Mouse (Mus musculus) CD8-positive naive resting alpha-beta T cell, adult 2 months (primary cell): ENCODE measurements around the gene Klhl29.

ENCODE experiments used
- DNase-seq, 2 experiments: peaks; one replicate each; pipeline ENCODE4 v3.0.0; 2022; ENCODE audit warnings: low read depth in 2 of 2, low spot score in 2 of 2

Gene Klhl29

DNA sequence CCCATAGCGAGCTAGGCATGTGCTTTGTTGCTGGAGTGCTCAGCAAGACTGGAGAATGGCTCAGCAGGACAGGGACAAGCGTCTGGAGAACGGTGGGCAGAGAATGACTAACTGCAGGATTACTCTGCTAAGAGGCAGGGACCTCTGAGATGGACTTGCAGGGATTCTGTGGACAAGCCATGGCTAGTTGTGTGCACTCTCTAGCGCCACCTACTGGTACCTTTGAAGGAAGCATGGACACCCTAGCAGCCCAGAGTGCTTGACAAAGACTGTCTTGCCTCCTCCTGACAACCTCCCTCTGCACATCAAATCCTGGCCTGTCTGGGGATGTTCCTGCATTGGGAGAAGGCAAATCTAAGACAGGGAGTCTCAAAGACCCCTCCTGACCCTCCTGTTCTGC, 239.2 kb downstream of the Klhl29 start:
- DNase-seq, result no peak

DNA sequence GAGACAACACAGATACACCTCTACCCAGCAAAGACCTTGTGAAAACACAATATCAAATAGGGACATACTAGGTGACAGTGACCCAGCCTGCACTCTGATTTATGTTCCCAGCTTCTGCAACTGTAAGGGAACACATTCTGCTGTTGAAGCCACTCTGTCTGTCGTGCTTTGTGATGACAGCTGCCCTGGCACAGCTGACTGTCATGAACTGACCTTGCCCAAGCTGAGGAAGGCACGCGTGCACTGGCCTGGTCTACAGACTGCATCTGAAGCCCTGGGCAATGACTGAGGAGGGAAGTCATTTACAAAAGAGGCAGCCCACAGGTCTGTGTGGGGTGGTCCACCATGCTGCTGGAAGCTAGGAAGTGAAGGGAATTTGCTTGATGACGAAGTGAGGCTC, 246.3 kb downstream of the Klhl29 start:
- no peak for DNase-seq

DNA sequence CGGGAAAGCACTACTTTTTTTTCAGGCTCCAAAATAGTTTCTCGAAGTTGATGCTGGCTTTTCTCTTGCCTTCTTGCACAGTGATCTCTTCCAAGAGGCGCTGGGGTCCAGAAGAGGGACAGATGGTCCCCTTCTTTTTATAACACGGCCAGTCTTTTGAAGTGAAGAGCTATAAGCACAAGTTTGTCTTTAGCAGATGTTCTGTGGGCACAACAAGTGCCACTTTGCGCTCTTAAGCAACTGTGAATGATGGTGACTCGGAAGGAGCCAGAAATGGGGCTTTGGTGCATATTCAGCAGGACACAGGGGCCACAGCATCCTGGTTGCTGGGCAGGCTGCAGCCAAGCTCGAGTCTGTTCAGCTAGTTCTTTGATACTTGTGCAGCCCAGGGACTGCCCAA, 249.6 kb downstream of the Klhl29 start:
- DNase-seq, result no peak

DNA sequence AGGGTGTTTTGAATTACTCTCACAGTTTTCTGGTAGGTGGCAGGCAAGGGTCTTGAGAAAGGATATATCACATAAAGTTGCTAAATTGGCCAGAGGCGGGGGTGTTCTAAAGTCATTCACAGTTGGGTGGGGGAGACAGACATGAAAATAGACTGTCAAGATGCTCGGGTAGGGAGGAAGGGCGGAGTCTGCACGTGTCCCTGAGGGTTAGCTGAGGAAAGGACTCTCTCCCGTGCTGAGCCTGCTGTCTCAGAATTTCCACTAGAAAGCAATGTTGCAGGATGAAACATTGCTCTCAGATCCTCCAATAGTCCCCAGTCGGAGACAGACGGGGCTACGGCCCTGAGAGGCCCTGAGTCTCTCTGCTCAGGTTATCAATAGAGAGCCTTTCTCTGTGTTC, 252.5 kb downstream of the Klhl29 start:
- no peak for DNase-seq

DNA sequence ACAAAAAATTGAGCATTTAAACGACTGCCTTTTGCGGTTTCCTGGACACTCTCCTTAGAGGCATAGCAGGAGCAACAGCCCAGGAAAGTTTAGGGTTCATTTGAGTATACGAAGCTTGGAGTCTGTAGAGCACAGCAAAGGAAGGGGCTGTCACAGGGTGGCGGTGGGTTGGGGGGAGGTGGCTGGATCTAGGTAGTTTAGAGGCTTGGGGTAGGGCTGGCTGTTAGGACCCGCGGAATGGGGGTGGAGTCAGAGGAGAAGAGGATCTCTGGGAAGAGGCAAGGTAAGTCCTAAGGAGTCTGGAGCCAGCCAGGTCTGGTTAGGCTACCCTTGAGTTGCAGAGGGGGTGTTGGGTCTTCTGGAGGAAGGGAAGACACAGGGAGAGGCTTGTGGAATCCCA, 255.2 kb downstream of the Klhl29 start:
- no peak for DNase-seq

DNA sequence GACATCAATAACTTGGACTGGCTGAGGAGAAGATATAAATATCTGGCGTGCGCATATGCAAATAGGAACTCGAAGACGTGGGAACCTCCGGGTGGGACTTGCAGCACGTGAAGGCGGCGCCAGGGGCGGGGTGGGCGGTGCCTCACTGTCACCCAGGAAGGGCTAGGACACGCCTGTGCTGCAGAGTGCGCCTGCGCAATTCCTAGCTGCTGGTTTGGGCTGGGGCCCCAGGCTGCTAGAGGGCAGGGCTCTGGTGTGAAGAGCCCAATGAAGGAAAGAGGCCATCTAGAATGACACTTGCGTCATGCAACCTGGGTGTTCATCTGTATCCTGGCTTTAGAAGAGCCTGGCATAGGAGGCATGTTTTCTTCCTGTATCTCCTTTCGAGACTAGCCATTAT, 255.8 kb downstream of the Klhl29 start:
- DNase-seq, result peak in 1 of 2 experiments; percentile 5

DNA sequence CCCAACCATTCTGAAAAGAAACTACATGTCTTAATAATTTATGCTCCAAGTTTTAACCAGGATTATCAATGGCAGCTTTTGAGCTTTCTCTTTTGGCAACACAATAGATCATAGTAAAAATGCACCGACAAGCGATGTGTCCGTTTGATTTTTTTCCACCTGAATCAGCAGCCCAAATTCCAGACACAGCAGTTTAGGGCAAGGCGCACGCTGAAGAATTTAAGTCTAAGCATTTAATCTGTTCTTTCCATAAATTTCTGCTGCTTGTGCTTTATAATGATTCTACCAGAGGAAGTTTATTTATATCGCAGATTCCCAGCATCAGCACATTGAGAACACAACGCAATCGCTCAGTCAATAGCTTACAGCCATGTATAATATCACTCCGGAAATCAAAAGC, 256.2 kb downstream of the Klhl29 start:
- no peak for DNase-seq

DNA sequence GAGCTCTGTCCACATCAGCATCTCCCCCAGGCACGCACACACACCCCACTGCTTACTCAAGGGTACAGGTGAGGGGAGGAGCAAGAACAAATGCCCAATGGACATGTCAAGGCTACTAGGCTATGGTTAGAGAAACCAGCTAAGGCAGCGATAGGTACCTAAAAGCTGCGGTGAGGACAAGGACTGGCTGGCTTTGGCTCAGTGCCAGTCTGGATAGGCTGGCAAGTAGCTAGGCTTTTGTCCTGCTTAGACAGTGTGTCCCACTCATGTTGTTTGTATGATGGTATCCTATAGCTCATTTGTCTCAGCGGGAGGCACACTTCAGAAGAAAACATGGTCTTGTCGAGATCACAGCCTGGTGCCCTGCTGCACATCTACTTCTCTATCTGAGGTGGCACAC, 258.9 kb downstream of the Klhl29 start:
- DNase-seq, result no peak

DNA sequence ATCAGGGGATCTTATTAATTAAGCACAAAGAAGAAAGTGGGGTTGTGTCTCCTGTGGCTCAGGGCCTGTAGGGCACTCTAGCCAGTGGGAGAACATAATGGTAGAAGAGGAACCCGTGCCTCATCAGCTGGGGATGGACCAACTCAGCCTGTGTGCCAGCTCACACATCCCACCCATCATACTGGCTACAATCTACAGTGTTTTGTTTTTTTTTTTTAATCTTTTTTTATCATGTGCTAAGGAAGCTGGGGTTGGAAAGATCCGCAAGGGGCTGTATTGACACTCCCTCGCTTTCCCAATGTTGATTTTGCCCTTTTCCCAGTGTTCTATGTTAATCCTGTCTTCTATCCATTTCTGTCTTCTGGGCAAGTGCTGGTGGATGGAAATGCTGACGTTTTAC, 260.9 kb downstream of the Klhl29 start:
- DNase-seq, result no peak

DNA sequence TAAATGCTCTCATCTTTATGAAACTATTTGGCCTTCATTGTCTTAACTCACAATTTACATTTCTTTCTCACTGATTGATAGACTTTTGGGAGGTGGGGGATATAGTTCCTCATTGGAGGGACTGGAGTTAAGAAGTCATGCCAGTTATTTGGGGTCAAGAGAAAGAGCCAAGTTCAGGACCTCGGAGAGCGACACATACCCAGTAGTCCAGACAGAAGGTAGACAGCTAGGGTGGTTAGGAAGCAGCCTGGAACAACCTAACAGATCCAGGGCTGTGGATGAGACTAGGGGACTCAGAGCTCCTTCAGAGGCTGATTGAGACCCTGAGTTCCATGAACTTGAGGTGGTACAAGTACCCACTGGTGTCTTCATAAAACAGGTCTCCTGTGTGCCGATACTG, 264.1 kb downstream of the Klhl29 start:
- DNase-seq, result no peak

DNA sequence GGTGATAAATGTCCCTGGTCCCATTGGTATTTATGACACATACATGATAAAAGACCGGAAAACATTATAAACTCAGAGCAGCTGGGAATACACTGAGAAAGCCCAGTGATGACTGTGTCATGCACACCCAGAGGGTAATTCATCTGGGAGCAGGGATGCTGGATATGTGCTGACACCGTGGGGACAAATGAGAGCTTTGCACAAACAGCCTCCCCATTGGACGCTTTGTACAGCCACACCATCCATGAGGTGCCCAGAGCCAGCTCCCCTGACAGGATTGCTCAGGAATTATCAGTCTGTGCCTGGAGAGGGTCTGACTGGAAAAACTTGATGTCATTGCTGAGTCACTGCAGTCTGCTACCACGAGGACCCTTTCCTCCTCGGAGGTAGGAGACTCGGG, 266.9 kb downstream of the Klhl29 start:
- DNase-seq, result no peak

DNA sequence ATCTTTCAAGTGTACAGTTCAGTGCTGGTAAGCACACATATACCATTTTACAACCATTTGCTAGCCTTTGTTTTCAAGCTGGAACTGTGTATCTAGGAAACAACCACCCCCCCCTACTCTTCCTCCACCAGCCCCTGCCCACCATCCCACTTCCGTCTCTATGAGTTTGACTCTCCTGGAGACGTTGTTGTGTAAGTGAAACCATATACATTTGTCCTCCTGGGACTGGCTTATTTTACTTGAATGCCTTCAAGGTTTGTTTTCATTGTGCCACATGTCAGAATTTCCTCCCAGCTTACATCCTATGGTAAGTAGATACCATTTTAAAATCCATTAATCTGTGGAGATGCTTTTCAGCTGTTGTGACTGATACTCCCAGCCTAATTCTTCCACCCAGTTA, 267.7 kb downstream of the Klhl29 start:
- no peak for DNase-seq

DNA sequence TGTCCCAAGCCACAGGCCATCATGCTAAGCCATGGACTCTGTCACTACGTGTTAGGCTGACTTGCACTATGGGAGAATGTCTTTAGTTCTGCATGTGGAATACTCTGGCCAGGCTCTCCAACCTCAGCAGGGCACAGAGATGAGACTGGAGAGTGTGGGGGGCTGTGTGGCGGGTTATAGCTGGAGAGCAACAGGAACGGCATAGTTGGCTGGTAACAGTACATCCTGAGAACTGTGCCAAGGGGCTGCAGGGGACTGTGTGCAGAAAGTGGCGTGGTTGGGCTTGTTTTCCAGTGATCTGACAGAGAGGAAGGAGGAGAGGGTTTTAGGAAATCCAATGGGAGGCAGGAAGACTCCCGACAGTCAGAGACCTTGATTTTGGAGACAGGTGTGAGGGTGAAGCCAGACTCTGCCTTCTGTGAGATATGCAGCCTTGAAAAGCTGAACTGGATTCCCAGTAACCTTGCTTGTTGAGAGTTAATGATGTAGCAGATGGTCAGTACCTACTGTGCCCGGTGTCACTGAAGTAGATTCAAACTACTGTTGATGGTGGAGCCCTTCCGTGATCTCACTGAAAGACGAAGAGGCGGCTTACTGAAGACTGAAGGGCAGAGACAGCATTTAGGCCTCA, 270.9 kb downstream of the Klhl29 start:
- DNase-seq, result no peak

DNA sequence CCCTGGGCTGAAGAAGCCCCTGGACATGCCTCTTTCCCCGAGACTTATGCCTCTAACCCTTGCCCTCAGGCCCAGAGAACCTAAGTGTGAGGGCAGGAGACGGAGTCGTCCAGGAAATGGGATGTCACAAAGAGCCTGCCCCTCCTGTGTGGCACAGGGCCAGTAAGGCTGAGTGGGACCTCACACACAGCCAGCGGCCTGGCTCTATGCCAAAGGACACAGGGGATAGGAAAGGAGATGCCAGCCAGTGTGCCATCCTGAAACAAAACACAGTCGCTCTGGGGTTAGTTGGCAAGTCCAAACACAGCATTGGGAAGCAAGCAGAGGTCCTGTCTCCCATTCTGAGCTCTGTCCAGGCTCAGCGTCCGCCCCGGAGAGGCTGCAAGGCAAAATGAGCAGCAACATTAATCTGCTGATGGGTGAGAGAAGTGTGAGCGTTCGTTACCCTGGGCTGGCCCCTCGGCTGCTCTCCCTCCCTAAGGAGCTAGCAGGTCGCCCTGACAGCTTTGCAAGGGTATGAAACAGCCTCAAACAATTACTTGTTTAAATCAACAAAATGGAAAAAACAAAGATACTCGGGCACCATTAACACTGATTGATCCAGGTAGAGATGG, 274.0 kb downstream of the Klhl29 start:
- DNase-seq, result no peak

DNA sequence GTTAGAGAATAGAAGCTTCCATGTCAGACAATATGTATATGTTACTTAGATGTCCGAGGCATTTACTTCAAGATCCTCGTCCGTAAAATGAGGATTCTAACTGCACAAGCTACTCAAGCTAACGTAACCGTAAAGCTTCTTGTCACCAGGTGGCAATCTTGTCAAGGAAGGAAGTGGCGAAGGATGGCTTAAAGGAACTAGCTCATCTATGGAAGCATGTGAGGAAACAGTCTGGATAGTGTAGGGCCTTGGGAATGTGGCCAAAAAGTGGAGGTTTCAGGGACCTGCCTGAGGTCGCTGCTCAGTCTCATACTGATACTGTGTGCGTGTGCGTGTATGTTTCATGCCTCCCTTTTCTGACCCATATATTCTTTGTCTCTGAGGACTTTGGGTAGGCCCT, 275.9 kb downstream of the Klhl29 start:
- no peak for DNase-seq

DNA sequence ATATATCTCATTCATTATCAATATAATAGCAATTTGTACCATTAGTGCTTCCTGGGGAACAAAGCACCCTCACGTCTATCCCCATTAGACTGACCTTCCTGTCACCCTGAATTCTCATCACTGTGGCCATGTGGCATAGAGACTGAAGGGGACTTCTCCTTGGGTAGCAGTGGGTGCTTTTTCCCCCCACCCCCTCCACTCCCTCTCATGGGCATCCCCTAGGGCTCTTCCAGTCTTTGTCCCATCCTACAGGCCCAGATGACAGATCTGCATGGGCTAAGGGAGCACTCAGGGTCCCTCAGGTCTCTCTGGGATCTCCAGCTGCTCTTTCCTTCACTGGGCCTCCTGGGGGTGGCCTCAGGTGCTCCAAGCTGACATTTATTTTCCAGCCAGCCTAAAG, 286.8 kb downstream of the Klhl29 start:
- DNase-seq, result no peak

DNA sequence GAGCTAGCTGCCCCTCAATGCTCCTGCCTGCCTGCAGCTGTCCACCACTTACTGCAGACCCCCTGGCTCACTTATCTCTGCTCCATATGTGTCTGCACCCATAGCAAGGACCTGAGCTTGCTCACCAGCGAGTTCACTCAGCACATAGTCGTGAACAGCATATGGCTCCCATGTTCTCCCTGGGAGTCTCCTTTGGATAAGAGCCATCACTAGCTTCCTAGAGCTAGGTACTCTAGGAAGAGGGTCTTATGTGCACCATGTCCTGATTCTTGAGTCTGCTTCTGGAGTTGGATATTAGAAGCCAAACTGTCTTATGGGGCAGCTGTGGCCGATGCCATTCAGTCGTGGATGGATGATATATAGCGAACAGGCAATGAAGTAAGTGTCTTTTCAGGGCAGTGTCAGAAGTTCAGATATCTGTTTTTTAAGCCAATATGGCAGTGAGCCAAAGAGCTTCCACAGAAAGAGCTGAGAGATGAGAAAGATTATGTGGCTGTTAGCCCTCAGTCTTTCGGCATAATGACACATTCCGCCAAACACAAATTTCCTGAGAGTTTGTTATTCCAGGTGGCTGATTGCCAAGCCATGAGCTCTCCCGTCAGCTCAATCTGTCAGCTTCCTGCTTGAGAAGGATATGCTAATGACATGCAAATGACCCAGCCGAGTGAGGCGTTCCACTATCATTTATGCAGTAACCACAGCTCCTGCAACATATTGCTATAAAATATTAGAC, 287.5 kb downstream of the Klhl29 start:
- no peak for DNase-seq

DNA sequence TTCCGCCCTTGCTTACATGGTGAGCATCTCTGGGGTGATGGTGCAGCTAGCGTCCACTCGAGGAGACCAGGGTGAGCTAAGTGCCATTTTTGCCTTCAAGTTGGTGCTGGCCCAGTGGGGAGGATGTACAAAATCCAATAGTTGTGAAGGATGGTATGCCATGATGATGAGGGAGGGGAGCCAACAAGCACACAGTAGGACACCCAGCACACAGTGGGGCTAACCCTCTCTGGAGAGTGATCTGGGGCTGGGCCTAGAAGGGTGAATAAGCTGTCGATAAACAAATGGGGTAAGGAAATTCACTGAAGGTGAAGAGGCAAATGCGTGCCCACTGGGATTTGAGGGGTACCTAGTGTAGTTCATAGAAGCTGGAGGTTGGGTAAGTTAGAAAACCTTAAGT, 290.8 kb downstream of the Klhl29 start:
- no peak for DNase-seq

DNA sequence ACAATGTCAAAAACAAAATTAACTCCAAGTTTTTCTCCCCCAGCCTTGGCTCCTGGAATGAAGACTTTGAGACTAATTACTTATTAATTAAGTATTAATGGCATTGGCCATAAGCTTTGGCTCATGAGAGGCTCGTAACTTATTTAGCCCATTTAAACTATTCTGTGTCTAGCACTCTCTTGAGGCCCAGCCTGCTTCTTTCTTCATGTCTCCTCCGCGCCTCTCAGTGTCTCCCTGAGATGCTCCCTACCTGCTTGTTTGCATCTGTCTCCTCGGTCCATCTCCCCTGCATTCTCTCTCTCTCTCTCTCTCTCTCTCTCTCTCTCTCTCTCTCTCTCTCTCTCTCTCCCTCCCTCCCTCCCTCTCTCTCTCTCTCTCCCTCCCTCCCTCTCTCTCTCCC, 294.0 kb downstream of the Klhl29 start:
- DNase-seq, result no peak

DNA sequence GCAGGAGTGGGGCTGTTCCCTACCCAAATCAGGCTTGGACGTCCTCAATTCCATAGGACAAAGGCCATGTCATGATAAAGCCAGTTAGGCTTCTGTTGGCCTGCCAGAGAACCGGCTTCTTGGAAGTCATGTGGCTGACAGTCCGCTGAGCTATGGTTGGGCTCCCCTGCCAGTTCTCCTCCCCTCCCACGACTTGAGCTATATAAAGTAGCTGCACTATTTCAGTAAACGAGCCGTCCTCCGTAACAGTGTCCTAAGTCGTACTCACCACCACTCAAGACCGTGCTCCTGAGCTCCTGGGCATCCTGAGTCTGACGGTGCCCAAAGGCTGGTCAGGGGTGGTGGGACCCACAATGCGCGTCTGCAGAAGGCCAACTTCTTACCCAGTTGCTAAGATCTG, 302.3 kb downstream of the Klhl29 start:
- DNase-seq, result no peak

DNA sequence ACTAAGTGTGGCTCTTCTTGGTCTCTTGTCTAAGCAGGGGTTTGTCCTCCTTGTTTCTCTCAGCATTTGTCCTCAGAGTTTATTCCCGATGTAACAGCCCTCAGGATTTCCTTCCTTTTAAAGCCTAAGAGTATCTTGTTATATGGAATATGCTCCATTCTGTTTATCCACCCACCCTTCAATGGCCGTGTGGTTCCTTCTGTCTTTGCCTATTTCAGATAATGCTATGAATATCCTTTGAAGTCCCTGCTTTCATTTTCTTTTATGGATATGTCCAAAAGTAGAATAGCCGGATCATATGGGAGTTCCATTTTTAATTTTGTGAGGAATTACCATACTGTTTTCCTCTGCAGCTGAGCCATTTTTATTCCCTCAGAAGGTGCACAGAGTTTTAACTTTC, 305.4 kb downstream of the Klhl29 start:
- DNase-seq, result no peak

DNA sequence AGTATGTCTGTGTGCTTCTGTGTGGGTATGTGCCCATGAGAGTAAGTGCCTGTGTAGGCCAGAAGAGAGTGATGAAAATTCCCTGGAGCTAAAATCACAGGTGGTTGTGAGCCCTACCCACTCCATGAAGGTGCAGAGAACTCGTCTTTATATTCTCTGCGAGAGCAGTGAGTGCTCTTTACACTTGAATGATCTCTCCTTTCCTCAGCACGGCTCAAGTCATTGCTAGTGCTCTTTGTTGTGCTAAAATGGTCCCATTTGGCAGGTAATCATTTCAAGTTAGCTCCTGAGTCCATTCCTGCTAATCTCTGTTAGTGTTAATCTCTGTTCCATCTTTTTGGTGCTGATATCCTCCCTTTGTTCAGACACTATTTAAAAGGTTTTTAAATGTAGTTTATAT, 307.9 kb downstream of the Klhl29 start:
- DNase-seq, result no peak

DNA sequence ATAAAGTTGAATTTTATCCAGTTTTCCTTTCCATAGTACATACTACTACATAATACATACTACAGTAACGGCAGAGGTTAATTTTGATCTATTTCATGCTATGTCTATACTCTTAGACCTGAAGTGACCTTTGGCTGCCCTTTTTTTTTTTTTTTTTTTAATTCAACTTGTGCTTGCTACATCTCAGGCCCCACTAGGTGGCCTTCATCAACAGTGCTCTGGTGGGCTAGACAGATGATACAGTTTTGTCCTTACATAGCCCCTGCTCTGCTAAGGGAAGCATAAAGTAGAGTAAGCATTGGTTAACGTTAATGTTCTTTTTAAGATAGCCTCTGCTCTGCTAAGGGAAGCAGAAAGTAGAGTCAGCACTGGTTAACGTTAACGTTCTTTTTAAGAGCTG, 327.4 kb downstream of the Klhl29 start:
- no peak for DNase-seq
